Mouse (Mus musculus) olfactory bulb, adult 2 months (tissue): Measurements from ENCODE around the gene Sfxn4.
"Not testable (repeated sequence)": the region's sequence is repeated elsewhere in the genome, so short reads cannot be mapped to it uniquely, and the experiment has no call there.

Experiments
- CTCF ChIP-seq: fragments of 200-500 bp; IDR thresholded peaks from 2 replicates; pipeline ENCODE4 v1.5.1; 2012; ENCODE audit warnings: low read depth, mild to moderate bottlenecking, low read length, moderate library complexity; ENCODE audit not compliant: insufficient read depth
- POLR2A ChIP-seq: fragments of 200-500 bp; IDR thresholded peaks from 2 replicates; pipeline ENCODE4 v1.6.1; 2012; ENCODE audit warnings: mild to moderate bottlenecking, low read depth, low read length, moderate library complexity; ENCODE audit not compliant: insufficient read depth

- TF ChIP-seq POLR2A, CTCF: not testable (repeated sequence)
Measured at GRCm38 (mm10) chr19:60866169-60866568, 4.9 kb upstream of the Sfxn4 start.
